Mouse (Mus musculus): ENCODE data around the gene Atp6v0a4. TPM values are rescaled to one million over a fixed set of nuclear protein-coding genes. Genes with fewer than 3 reads are reported as not detected.

The Atp6v0a4 gene
- polyA plus RNA-seq, 1 experiment from 2014 or later, result 3.1 TPM

GRCm38 (mm10) chr6:38108449-38108848, 15.9 kb downstream of the Atp6v0a4 start:
- no peaks in the 10 kb centered on the region for H3K36me3 ChIP-seq (ENCODE audit: control insufficient read depth, insufficient read depth, low read length)
- no peak for ATAC-seq (ENCODE audit: low read depth)
- H3K4me2 ChIP-seq (ENCODE audit: low read depth, low read length), result no peak overlapping the region
- peaks cover 12% of the 10 kb centered on the region; the same call in 1 of the 2 replicates for H3K4me1 ChIP-seq (ENCODE audit: control insufficient read depth, insufficient read depth, low read length)
- H3K9ac ChIP-seq (ENCODE audit: low read depth, low read length), result no peak overlapping the region
- H3K27ac ChIP-seq (replicated peaks; ENCODE audit: low read depth, low read length), result no peak overlapping the region
- H3K4me3 ChIP-seq (ENCODE audit: low read depth, low read length), result no peak overlapping the region
- no peaks in the 10 kb centered on the region for H3K9me3 ChIP-seq (ENCODE audit: control insufficient read depth, low read length)
- H3K27me3 ChIP-seq (replicated peaks; ENCODE audit: control insufficient read depth, insufficient read depth, low read length), result no peaks in the 10 kb centered on the region; the same call in 1 of the 2 replicates
- DNase-seq (ENCODE audit: low spot score), result no peak
- WGBS, result 84% methylated on average over 5 of the region's 5 CpGs

- Histone ChIP-seq H3K27me3 (replicated peaks; ENCODE audit: control insufficient read depth, insufficient read depth, low read length) (no peaks in the 10 kb centered on the region; the same call in 1 of the 2 replicates), H3K4me2 (ENCODE audit: low read depth, low read length) (no peak overlapping the region), H3K9me3 (ENCODE audit: control insufficient read depth, low read length) (no peaks in the 10 kb centered on the region), H3K4me1 (ENCODE audit: control insufficient read depth, insufficient read depth, low read length) (peaks cover 12% of the 10 kb centered on the region; the same call in 1 of the 2 replicates), H3K36me3 (ENCODE audit: control insufficient read depth, insufficient read depth, low read length) (no peaks in the 10 kb centered on the region), H3K9ac (ENCODE audit: low read depth, low read length) (no peak overlapping the region), H3K27ac (replicated peaks; ENCODE audit: low read depth, low read length) (no peak overlapping the region), H3K4me3 (ENCODE audit: low read depth, low read length) (no peak overlapping the region)
- no peak for ATAC-seq (ENCODE audit: low read depth)
- 81% methylated on average over 9 of the region's 9 CpGs for WGBS
- DNase-seq (ENCODE audit: low spot score), result no peak
Observed at GRCm38 (mm10) chr6:38105924-38106323, 18.5 kb downstream of the Atp6v0a4 start.

- no peak overlapping the region for H3K4me2 ChIP-seq (ENCODE audit: low read depth, low read length)
- DNase-seq (ENCODE audit: low spot score) (peak; percentile 36), ATAC-seq (ENCODE audit: low read depth) (no peak)
- no peak overlapping the region for H3K27ac ChIP-seq (replicated peaks; ENCODE audit: low read depth, low read length)
- H3K9ac ChIP-seq (ENCODE audit: low read depth, low read length), result no peak overlapping the region
- H3K4me3 ChIP-seq (ENCODE audit: low read depth, low read length), result no peak overlapping the region
- peaks cover 6% of the 10 kb centered on the region; the same call in 1 of the 2 replicates for H3K4me1 ChIP-seq (ENCODE audit: control insufficient read depth, insufficient read depth, low read length)
- no peaks in the 10 kb centered on the region for H3K9me3 ChIP-seq (ENCODE audit: control insufficient read depth, low read length)
- no peaks in the 10 kb centered on the region; the same call in 1 of the 2 replicates for H3K27me3 ChIP-seq (replicated peaks; ENCODE audit: control insufficient read depth, insufficient read depth, low read length)
- 45% methylated on average over 4 of the region's 6 CpGs for WGBS
- no peaks in the 10 kb centered on the region for H3K36me3 ChIP-seq (ENCODE audit: control insufficient read depth, insufficient read depth, low read length)
Observed at GRCm38 (mm10) chr6:38103775-38104174, 20.6 kb downstream of the Atp6v0a4 start.

- WGBS, result 82% methylated on average over 7 of the region's 7 CpGs
Observed at GRCm38 (mm10) chr6:38102216-38102795, 22.1 kb downstream of the Atp6v0a4 start.

GRCm38 (mm10) chr6:38096961-38097370, 27.4 kb downstream of the Atp6v0a4 start:
- H3K4me2 ChIP-seq (ENCODE audit: low read depth, low read length), result no peak overlapping the region
- no peak overlapping the region for H3K9ac ChIP-seq (ENCODE audit: low read depth, low read length)
- no peak for ATAC-seq (ENCODE audit: low read depth)
- H3K4me3 ChIP-seq (ENCODE audit: low read depth, low read length), result no peak overlapping the region
- 53% methylated on average over 5 of the region's 5 CpGs for WGBS
- no peaks in the 10 kb centered on the region for H3K4me1 ChIP-seq (ENCODE audit: control insufficient read depth, insufficient read depth, low read length)
- no peaks in the 10 kb centered on the region for H3K27me3 ChIP-seq (replicated peaks; ENCODE audit: control insufficient read depth, insufficient read depth, low read length)
- H3K9me3 ChIP-seq (ENCODE audit: control insufficient read depth, low read length), result no peaks in the 10 kb centered on the region
- H3K27ac ChIP-seq (replicated peaks; ENCODE audit: low read depth, low read length), result no peak overlapping the region
- DNase-seq (ENCODE audit: low spot score), result peak; percentile 27
- no peaks in the 10 kb centered on the region for H3K36me3 ChIP-seq (ENCODE audit: control insufficient read depth, insufficient read depth, low read length)

More at GRCm38 (mm10) chr6:38102216-38102795, 22.1 kb downstream of the Atp6v0a4 start:
- DNase-seq (ENCODE audit: low spot score) (no peak), ATAC-seq (ENCODE audit: low read depth) (no peak)
- no peaks in the 10 kb centered on the region; the same call in 1 of the 2 replicates for H3K27me3 ChIP-seq (replicated peaks; ENCODE audit: control insufficient read depth, insufficient read depth, low read length)
- H3K36me3 ChIP-seq (ENCODE audit: control insufficient read depth, insufficient read depth, low read length), result no peaks in the 10 kb centered on the region
- no peak overlapping the region for H3K27ac ChIP-seq (replicated peaks; ENCODE audit: low read depth, low read length)
- H3K4me3 ChIP-seq (ENCODE audit: low read depth, low read length), result no peak overlapping the region
- H3K9me3 ChIP-seq (ENCODE audit: control insufficient read depth, low read length), result no peaks in the 10 kb centered on the region
- no peak overlapping the region for H3K4me2 ChIP-seq (ENCODE audit: low read depth, low read length)
- H3K9ac ChIP-seq (ENCODE audit: low read depth, low read length), result no peak overlapping the region
- peaks cover 6% of the 10 kb centered on the region; the same call in 1 of the 2 replicates for H3K4me1 ChIP-seq (ENCODE audit: control insufficient read depth, insufficient read depth, low read length)

GRCm38 (mm10) chr6:38094701-38095100, 29.7 kb downstream of the Atp6v0a4 start:
- DNase-seq (ENCODE audit: low spot score) (no peak), ATAC-seq (ENCODE audit: low read depth) (no peak)
- no peaks in the 10 kb centered on the region for H3K36me3 ChIP-seq (ENCODE audit: control insufficient read depth, insufficient read depth, low read length)
- H3K4me1 ChIP-seq (ENCODE audit: control insufficient read depth, insufficient read depth, low read length), result no peaks in the 10 kb centered on the region
- H3K27me3 ChIP-seq (replicated peaks; ENCODE audit: control insufficient read depth, insufficient read depth, low read length), result no peaks in the 10 kb centered on the region
- no peaks in the 10 kb centered on the region; the same call in 1 of the 2 replicates for H3K9me3 ChIP-seq (ENCODE audit: control insufficient read depth, low read length)
- WGBS, result 87% methylated on average over 10 of the region's 10 CpGs
- H3K9ac ChIP-seq (ENCODE audit: low read depth, low read length), result no peak overlapping the region
- no peak overlapping the region for H3K4me2 ChIP-seq (ENCODE audit: low read depth, low read length)
- no peak overlapping the region for H3K27ac ChIP-seq (replicated peaks; ENCODE audit: low read depth, low read length)
- H3K4me3 ChIP-seq (ENCODE audit: low read depth, low read length), result no peak overlapping the region

GRCm38 (mm10) chr6:38092539-38092938, 31.8 kb downstream of the Atp6v0a4 start:
- ATAC-seq (ENCODE audit: low read depth), result no peak
- H3K4me3 ChIP-seq (ENCODE audit: low read depth, low read length), result no peak overlapping the region

GRCm38 (mm10) chr6:38087242-38088026, 37.0 kb downstream of the Atp6v0a4 start:
- H3K27ac ChIP-seq (replicated peaks; ENCODE audit: low read depth, low read length), result no peak overlapping the region
- H3K9me3 ChIP-seq (ENCODE audit: control insufficient read depth, low read length), result no peaks in the 10 kb centered on the region; the same call in 1 of the 2 replicates
- no peak overlapping the region for H3K4me3 ChIP-seq (ENCODE audit: low read depth, low read length)
- 71% methylated on average over 9 of the region's 9 CpGs for WGBS
- H3K4me2 ChIP-seq (ENCODE audit: low read depth, low read length), result no peak overlapping the region
- no peaks in the 10 kb centered on the region for H3K27me3 ChIP-seq (replicated peaks; ENCODE audit: control insufficient read depth, insufficient read depth, low read length)
- H3K36me3 ChIP-seq (ENCODE audit: control insufficient read depth, insufficient read depth, low read length), result no peaks in the 10 kb centered on the region
- DNase-seq (ENCODE audit: low spot score), result no peak
- no peak overlapping the region for H3K9ac ChIP-seq (ENCODE audit: low read depth, low read length)
- peaks cover 3% of the 10 kb centered on the region for H3K4me1 ChIP-seq (ENCODE audit: control insufficient read depth, insufficient read depth, low read length)
- no peak for ATAC-seq (ENCODE audit: low read depth)

More at GRCm38 (mm10) chr6:38092539-38092938, 31.8 kb downstream of the Atp6v0a4 start:
- Histone ChIP-seq H3K4me2 (ENCODE audit: low read depth, low read length) (no peak overlapping the region), H3K27me3 (replicated peaks; ENCODE audit: control insufficient read depth, insufficient read depth, low read length) (no peaks in the 10 kb centered on the region), H3K9me3 (ENCODE audit: control insufficient read depth, low read length) (no peaks in the 10 kb centered on the region; the same call in 1 of the 2 replicates), H3K36me3 (ENCODE audit: control insufficient read depth, insufficient read depth, low read length) (no peaks in the 10 kb centered on the region), H3K9ac (ENCODE audit: low read depth, low read length) (no peak overlapping the region), H3K27ac (replicated peaks; ENCODE audit: low read depth, low read length) (no peak overlapping the region), H3K4me1 (ENCODE audit: control insufficient read depth, insufficient read depth, low read length) (no peaks in the 10 kb centered on the region)
- 93% methylated on average over 8 of the region's 8 CpGs for WGBS
- no peak for DNase-seq (ENCODE audit: low spot score)
